Mouse (Mus musculus) C2C12 (cell line): ENCODE data around the gene Ttc12. TPM values are rescaled to one million over a fixed set of nuclear protein-coding genes. Genes with fewer than 3 reads are reported as not detected.
A peak's percentile ranks its signal among the peaks of the same experiment; 100 is the strongest.

Experiments used
- H3K27me3 ChIP-seq: one replicate; pipeline ENCODE4 v1.6.1; 2011; ENCODE audit not compliant: control insufficient read depth, insufficient read depth, insufficient read length
- H3K36me3 ChIP-seq: one replicate; pipeline ENCODE4 v1.6.1; 2011; ENCODE audit not compliant: control insufficient read depth, insufficient read depth
- H3K4me3 ChIP-seq: one replicate; pipeline ENCODE4 v1.5.1; 2011; ENCODE audit warnings: mild to moderate bottlenecking, control low read depth; ENCODE audit not compliant: poor library complexity, insufficient read depth, severe bottlenecking
- H3K79me2 ChIP-seq: one replicate; pipeline ENCODE4 v1.6.1; 2011; ENCODE audit not compliant: control insufficient read depth, insufficient read depth
- H3K79me3 ChIP-seq: one replicate; pipeline ENCODE4 v1.6.1; 2011; ENCODE audit warnings: low read depth, control low read depth
- H3ac ChIP-seq: one replicate; pipeline ENCODE3; 2011; ENCODE audit warnings: low read depth; ENCODE audit not compliant: control insufficient read depth, insufficient read length
- CEBPB ChIP-seq: IDR thresholded peaks from one replicate; pipeline ENCODE4 v1.6.1; 2011; ENCODE audit warnings: low read depth, mild to moderate bottlenecking, control low read depth, moderate library complexity
- CTCF ChIP-seq: IDR thresholded peaks from one replicate; pipeline ENCODE4 v1.5.1; 2011; ENCODE audit not compliant: control insufficient read depth, insufficient read depth, insufficient read length
- FOSL1 ChIP-seq: IDR thresholded peaks from one replicate; pipeline ENCODE4 v1.8.0; 2011; ENCODE audit warnings: mild to moderate bottlenecking, low read length; ENCODE audit not compliant: poor library complexity, insufficient read depth, severe bottlenecking
- MAX ChIP-seq: IDR thresholded peaks from one replicate; pipeline ENCODE4 v1.6.1; 2011; ENCODE audit warnings: mild to moderate bottlenecking, control low read depth
- MYOD1 ChIP-seq: IDR thresholded peaks from one replicate; pipeline ENCODE4 v1.6.1; 2011; ENCODE audit warnings: low read depth; ENCODE audit not compliant: control insufficient read depth, insufficient read length
- MYOG ChIP-seq: IDR thresholded peaks from one replicate; pipeline ENCODE4 v1.6.1; 2011; ENCODE audit not compliant: control insufficient read depth, insufficient read length; ENCODE audit errors: extremely low read depth
- USF1 ChIP-seq: IDR thresholded peaks from one replicate; pipeline ENCODE4 v1.6.1; 2011; ENCODE audit warnings: low read depth, mild to moderate bottlenecking, control low read depth, moderate library complexity
- polyA plus RNA-seq: library from polyadenylated mRNA; unstranded; fragments of >200 nt; fragmentation: generic; extraction: Trizol; gene quantifications from one replicate; pipeline ENCODE4 v1.2.1, GENCODE M21; 2012; ENCODE audit warnings: missing spikeins

Ttc12 gene
- polyA plus RNA-seq, 1 experiment: 2.4 TPM

- Histone ChIP-seq H3ac (no peak overlapping the region), H3K79me3 (no peaks in the 10 kb centered on the region), H3K79me2 (no peaks in the 10 kb centered on the region), H3K4me3 (no peak overlapping the region), H3K36me3 (no peaks in the 10 kb centered on the region), H3K27me3 (no peaks in the 10 kb centered on the region)
- TF ChIP-seq USF1 (peak; percentile 99), CEBPB (no peak)
Measured at GRCm38 (mm10) chr9:49483316-49483715, 2.7 kb downstream of the Ttc12 start.

- H3K79me2 ChIP-seq: no peaks in the 10 kb centered on the region
- no peak for TF ChIP-seq USF1
- TF ChIP-seq MYOG: no peak
- TF ChIP-seq MYOD1: no peak
- TF ChIP-seq CTCF: no peak
- TF ChIP-seq CEBPB: no peak
- no peak for TF ChIP-seq FOSL1
- TF ChIP-seq MAX: no peak
- no peak overlapping the region for H3ac ChIP-seq
- H3K36me3 ChIP-seq: no peaks in the 10 kb centered on the region
- no peaks in the 10 kb centered on the region for H3K79me3 ChIP-seq
- no peak overlapping the region for H3K4me3 ChIP-seq
- H3K27me3 ChIP-seq: no peaks in the 10 kb centered on the region
Measured at GRCm38 (mm10) chr9:49472126-49472525, 13.9 kb downstream of the Ttc12 start.

- TF ChIP-seq MYOG (no peak), MAX (no peak), MYOD1 (no peak), USF1 (no peak), CTCF (no peak), FOSL1 (no peak), CEBPB (no peak)
- H3K79me3 ChIP-seq: no peaks in the 10 kb centered on the region
- no peaks in the 10 kb centered on the region for H3K27me3 ChIP-seq
- no peak overlapping the region for H3ac ChIP-seq
- H3K36me3 ChIP-seq: no peaks in the 10 kb centered on the region
- H3K4me3 ChIP-seq: no peak overlapping the region
- H3K79me2 ChIP-seq: no peaks in the 10 kb centered on the region
Measured at GRCm38 (mm10) chr9:49470946-49471345, 15.1 kb downstream of the Ttc12 start.

- H3K79me3 ChIP-seq: no peaks in the 10 kb centered on the region
- H3K27me3 ChIP-seq: no peaks in the 10 kb centered on the region
- TF ChIP-seq MYOD1 (no peak), CTCF (no peak), USF1 (no peak), CEBPB (no peak), MAX (no peak), MYOG (no peak), FOSL1 (no peak)
- H3K79me2 ChIP-seq: no peaks in the 10 kb centered on the region
- no peaks in the 10 kb centered on the region for H3K36me3 ChIP-seq
- no peak overlapping the region for H3K4me3 ChIP-seq
- H3ac ChIP-seq: no peak overlapping the region
Measured at GRCm38 (mm10) chr9:49470006-49470405, 16.0 kb downstream of the Ttc12 start.

GRCm38 (mm10) chr9:49456136-49456535 lies 29.9 kb downstream of the Ttc12 start:
- no peaks in the 10 kb centered on the region for H3K79me2 ChIP-seq
- TF ChIP-seq MAX (no peak), CTCF (no peak), CEBPB (no peak), FOSL1 (no peak), MYOG (no peak), USF1 (no peak), MYOD1 (no peak)
- H3ac ChIP-seq: no peak overlapping the region
- H3K36me3 ChIP-seq: no peaks in the 10 kb centered on the region
- H3K27me3 ChIP-seq: no peaks in the 10 kb centered on the region
- no peak overlapping the region for H3K4me3 ChIP-seq
- H3K79me3 ChIP-seq: no peaks in the 10 kb centered on the region

GRCm38 (mm10) chr9:49452396-49452795 lies 33.6 kb downstream of the Ttc12 start:
- Histone ChIP-seq H3K79me2 (no peaks in the 10 kb centered on the region), H3ac (no peak overlapping the region), H3K4me3 (no peak overlapping the region), H3K27me3 (no peaks in the 10 kb centered on the region), H3K36me3 (no peaks in the 10 kb centered on the region), H3K79me3 (no peaks in the 10 kb centered on the region)
- TF ChIP-seq MYOG: no peak
- TF ChIP-seq CTCF: no peak
- no peak for TF ChIP-seq MAX
- no peak for TF ChIP-seq FOSL1
- no peak for TF ChIP-seq CEBPB
- no peak for TF ChIP-seq MYOD1
- no peak for TF ChIP-seq USF1
